Mouse (Mus musculus) heart, adult 2 months (tissue): ENCODE results near the gene Cpt1b. TPM values are rescaled to one million over a fixed set of nuclear protein-coding genes. Genes with fewer than 3 reads are reported as not detected.
"Not testable (repeated sequence)": the region's sequence is repeated elsewhere in the genome, so short reads cannot be mapped to it uniquely, and the experiment has no call there.

ENCODE experiments used
- DNase-seq, 2 experiments: peaks; one replicate each; pipeline ENCODE4 v3.0.0; 2021
- H3K27ac ChIP-seq: fragments of 200-600 bp; 2 replicates; pipeline ENCODE4 v1.8.1; 2022
- H3K27me3 ChIP-seq: fragments of 200-500 bp; 2 replicates; pipeline ENCODE4 v1.6.1; 2012; ENCODE audit warnings: mild to moderate bottlenecking, low read length, inconsistent platforms, mixed read lengths; ENCODE audit not compliant: control insufficient read depth, insufficient read depth
- H3K36me3 ChIP-seq: fragments of 200-500 bp; 2 replicates; pipeline ENCODE4 v1.6.1; 2012; ENCODE audit warnings: low read length, inconsistent platforms; ENCODE audit not compliant: control insufficient read depth, insufficient read depth
- H3K4me1 ChIP-seq: fragments of 200-500 bp; 2 replicates; pipeline ENCODE4 v1.6.1; 2011; ENCODE audit warnings: low read length; ENCODE audit not compliant: control insufficient read depth, insufficient read depth
- H3K4me3 ChIP-seq: fragments of 200-600 bp; 2 replicates; pipeline ENCODE4 v1.8.1; 2022
- H3K79me2 ChIP-seq: fragments of 200-500 bp; replicated peaks from 2 replicates; pipeline ENCODE4 v1.6.1; 2012; ENCODE audit warnings: mild to moderate bottlenecking, inconsistent platforms, low read length, moderate library complexity, mixed read lengths; ENCODE audit not compliant: control insufficient read depth, insufficient read depth
- H3K9ac ChIP-seq: fragments of 200-500 bp; 2 replicates; pipeline ENCODE4 v1.6.1; 2012; ENCODE audit warnings: low read depth, mild to moderate bottlenecking, control low read depth, inconsistent platforms, low read length, mixed read lengths
- CTCF ChIP-seq: fragments of 200-600 bp; IDR thresholded peaks from 2 replicates; pipeline ENCODE4 v1.8.1; 2022; ENCODE audit warnings: antibody characterized with exemption, mild to moderate bottlenecking, moderate library complexity
- EP300 ChIP-seq: fragments of 200-500 bp; IDR thresholded peaks from 2 replicates; pipeline ENCODE4 v1.6.1; 2011; ENCODE audit warnings: low read depth, low read length, control low read depth; ENCODE audit not compliant: insufficient read depth
- POLR2A ChIP-seq: fragments of 200-500 bp; IDR thresholded peaks from 2 replicates; pipeline ENCODE4 v1.6.1; 2011; ENCODE audit warnings: mild to moderate bottlenecking, low read depth, low read length, control low read depth; ENCODE audit not compliant: insufficient read depth
- WGBS: fragments of 180-500 bp; shearing (Covaris S2); methylation state at CpG from one replicate; pipeline ENCODE4 v1.1.7; 2018; 5-methylcytosine and 5-hydroxymethylcytosine counted together
- intact Hi-C: fragments of 180-260 bp; cut with DNase I; formaldehyde crosslinking; loops from one replicate; pipeline ENCODE4 v1.15.1; 2025
- polyA plus RNA-seq: library from polyadenylated mRNA; depleted of rRNA; stranded (reverse); fragments of >200 nt; gene quantifications from 2 replicates; pipeline ENCODE4 v1.2.3, GENCODE M21; 2012
- total RNA-seq, 2 experiments: library from RNA; stranded (reverse); gene quantifications; 2 replicates each; pipeline ENCODE4 v1.2.3; 2021

Cpt1b gene
- total and polyA plus RNA-seq, 3 experiments = 565 to 786 (median 584) TPM

DNA sequence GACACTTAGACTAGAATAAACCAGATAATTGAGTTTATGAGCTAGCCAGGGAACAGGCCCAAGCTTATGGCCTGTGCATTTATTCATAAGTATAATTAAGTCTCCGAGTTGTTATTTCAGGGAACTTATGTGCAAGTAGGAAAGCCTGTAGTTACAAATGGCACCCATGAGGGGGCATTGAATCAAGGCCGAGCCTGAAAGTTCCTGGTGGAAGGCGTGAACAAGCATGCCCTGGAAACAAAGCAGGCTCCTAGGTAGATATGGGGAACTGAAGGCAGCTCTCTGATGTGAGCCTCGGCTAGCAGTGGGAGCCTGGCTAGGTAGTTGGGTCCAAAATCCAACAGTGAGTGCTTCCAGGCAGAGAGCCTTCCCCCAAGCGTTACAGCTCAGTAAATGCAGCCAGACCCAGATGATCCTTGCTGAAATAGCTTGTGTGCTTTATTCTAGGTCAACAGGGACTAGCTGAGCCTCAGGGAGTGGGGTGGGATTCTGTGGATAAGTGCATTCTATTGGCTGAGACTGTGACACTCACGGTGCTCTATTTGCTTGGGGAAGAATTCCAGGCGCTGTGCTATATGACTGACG is 16.9 kb upstream of the Cpt1b start:
- intact Hi-C loops = no loop called here

DNA sequence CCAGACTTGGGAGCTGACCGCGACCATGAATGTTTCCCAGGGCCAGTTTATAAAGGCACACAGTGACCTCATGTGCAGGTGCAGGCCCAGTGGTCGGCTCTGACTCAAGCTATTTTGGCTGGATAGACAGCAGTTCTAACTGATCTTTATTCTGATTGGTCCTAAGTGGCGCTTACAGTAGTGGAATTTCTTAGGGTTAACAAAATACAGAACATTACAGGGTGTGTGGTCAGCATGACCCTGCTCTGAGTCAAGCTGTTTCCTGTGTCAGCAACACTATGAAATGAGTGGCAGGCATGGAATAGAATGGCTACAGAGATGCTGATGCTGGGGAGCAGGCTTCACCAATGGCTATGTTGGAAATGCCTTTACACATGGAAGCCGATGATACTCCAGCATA is 10.2 kb upstream of the Cpt1b start:
- Histone ChIP-seq H3K79me2 (no peaks in the 10 kb centered on the region), H3K27me3 (no peaks in the 10 kb centered on the region), H3K9ac (no peak overlapping the region), H3K4me3 (no peak overlapping the region), H3K27ac (no peak overlapping the region), H3K4me1 (no peaks in the 10 kb centered on the region), H3K36me3 (no peaks in the 10 kb centered on the region)
- TF ChIP-seq EP300 (no peak), CTCF (no peak), POLR2A (no peak)
- no peak for DNase-seq
- 82% methylated on average over 5 of the region's 5 CpGs for WGBS
- intact Hi-C loops = no loop called here

More for the DNA sequence above, 16.9 kb upstream of the Cpt1b start:
- no peaks in the 10 kb centered on the region for H3K36me3 ChIP-seq
- DNase-seq = no peak
- no peak overlapping the region for H3K27ac ChIP-seq
- no peaks in the 10 kb centered on the region for H3K27me3 ChIP-seq
- TF ChIP-seq EP300 = no peak
- TF ChIP-seq CTCF = peak; percentile 35
- no peak overlapping the region for H3K4me3 ChIP-seq
- WGBS = 48% methylated on average over 8 of the region's 8 CpGs
- H3K9ac ChIP-seq = no peak overlapping the region
- no peaks in the 10 kb centered on the region for H3K79me2 ChIP-seq
- no peaks in the 10 kb centered on the region for H3K4me1 ChIP-seq

DNA sequence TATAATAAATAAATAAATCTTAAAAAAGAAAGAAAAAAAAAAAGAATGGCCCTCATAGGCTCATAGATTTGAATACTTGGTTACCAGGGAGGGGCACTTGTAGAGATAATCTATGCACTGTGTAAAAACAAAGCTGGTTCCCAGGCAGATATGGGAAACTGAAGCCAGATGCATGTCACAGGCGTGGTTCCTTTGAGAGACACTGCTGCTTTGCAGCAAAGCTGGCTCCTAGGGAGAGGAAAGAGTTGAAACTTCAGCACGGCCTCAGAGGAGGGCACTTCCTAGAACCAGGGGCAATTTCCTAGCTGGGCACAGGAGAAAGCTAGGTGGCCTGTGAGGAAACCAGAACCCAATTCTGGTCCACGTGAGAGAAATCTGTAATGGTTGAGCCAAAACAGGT is 8.5 kb upstream of the Cpt1b start:
- Histone ChIP-seq H3K36me3 (no peaks in the 10 kb centered on the region), H3K4me3 (no peak overlapping the region), H3K9ac (no peak overlapping the region), H3K4me1 (no peaks in the 10 kb centered on the region), H3K27ac (no peak overlapping the region), H3K79me2 (no peaks in the 10 kb centered on the region), H3K27me3 (no peaks in the 10 kb centered on the region)
- intact Hi-C loops = no loop called here
- TF ChIP-seq POLR2A (no peak), CTCF (no peak), EP300 (no peak)
- 71% methylated on average over 3 of the region's 3 CpGs for WGBS
- no peak for DNase-seq

DNA sequence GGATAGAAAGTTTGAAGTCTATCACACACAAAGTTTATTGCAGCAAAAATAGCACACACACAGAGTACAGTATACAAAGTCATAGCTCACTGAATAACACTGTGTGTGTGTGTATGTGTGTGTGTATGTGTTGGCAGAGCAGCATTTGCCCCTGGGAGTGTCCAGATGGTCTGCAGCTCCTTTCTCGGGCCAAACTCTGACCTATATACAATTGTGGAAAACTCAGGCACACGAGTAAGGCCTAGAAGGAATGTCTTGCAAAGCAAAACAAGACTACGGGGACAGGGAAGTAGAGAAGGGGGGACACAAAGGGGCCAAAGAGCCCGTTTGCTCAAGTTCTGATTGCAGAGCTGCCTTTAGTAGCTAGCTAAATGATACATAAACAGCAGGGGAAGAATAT is 7.3 kb upstream of the Cpt1b start:
- H3K27me3 ChIP-seq = no peaks in the 10 kb centered on the region
- no peak overlapping the region for H3K27ac ChIP-seq
- H3K4me3 ChIP-seq = no peak overlapping the region
- intact Hi-C loops = no loop called here
- no peaks in the 10 kb centered on the region for H3K79me2 ChIP-seq
- no peak overlapping the region for H3K9ac ChIP-seq
- TF ChIP-seq POLR2A (no peak), EP300 (no peak), CTCF (no peak)
- H3K4me1 ChIP-seq = no peaks in the 10 kb centered on the region; the same call in 1 of the 2 replicates
- DNase-seq = no peak
- H3K36me3 ChIP-seq = no peaks in the 10 kb centered on the region
- 66% methylated on average over 4 of the region's 4 CpGs for WGBS

DNA sequence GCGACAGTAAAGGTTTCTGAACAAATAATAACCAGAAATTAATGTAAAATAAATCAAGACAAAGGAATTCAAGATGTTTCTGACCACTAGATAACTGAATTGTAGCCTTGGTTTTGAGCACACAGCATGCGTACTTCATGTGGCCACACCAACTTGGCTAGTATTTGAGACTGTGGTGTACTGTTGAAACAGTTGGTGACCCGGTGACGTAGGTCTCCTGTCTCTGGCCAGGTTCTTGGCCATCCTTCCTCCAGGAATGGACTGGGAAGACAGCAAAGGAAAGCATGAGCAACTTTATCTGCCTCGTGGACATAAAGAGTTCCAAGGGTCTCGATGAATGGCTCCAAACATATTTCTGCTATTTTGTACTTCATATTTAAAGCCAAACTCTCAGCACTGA is 6.1 kb upstream of the Cpt1b start:
- TF ChIP-seq EP300 (no peak), POLR2A (no peak), CTCF (no peak)
- no peak for DNase-seq

DNA sequence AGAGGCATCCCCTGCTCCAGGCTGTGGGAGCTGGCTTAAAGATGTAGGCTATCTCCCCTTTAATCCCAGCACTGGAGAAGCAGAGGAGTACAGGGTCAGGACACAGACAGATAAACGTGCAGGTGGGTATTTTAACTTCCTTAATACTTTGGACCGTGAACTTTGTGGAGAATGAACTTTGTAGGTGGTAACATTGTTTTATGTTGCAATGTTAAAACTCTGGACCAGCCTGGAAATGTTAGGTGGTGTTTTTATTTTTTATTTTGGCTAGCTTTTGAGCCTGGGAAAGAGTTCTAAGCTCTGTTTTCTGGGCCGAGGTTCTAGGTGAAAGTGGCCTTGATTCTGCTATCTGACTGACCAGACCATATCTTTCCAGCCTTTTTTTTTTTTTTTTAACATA is 5.6 kb upstream of the Cpt1b start:
- Histone ChIP-seq H3K4me1 (no peaks in the 10 kb centered on the region; the same call in 1 of the 2 replicates), H3K79me2 (no peaks in the 10 kb centered on the region), H3K4me3 (no peak overlapping the region), H3K9ac (no peak overlapping the region), H3K27ac (no peak overlapping the region), H3K36me3 (peaks cover 6% of the 10 kb centered on the region), H3K27me3 (no peaks in the 10 kb centered on the region)
- TF ChIP-seq CTCF (no peak), EP300 (no peak), POLR2A (no peak)
- WGBS = 69% methylated on average over 3 of the region's 3 CpGs
- intact Hi-C loops = no loop called here
- DNase-seq = no peak

More for the DNA sequence above, 6.1 kb upstream of the Cpt1b start:
- Histone ChIP-seq H3K4me1 (no peaks in the 10 kb centered on the region; the same call in 1 of the 2 replicates), H3K27me3 (no peaks in the 10 kb centered on the region), H3K79me2 (no peaks in the 10 kb centered on the region), H3K36me3 (peaks cover 5% of the 10 kb centered on the region), H3K27ac (no peak overlapping the region), H3K4me3 (no peak overlapping the region), H3K9ac (no peak overlapping the region)
- 88% methylated on average over 6 of the region's 6 CpGs for WGBS
- intact Hi-C loops = no loop called here

DNA sequence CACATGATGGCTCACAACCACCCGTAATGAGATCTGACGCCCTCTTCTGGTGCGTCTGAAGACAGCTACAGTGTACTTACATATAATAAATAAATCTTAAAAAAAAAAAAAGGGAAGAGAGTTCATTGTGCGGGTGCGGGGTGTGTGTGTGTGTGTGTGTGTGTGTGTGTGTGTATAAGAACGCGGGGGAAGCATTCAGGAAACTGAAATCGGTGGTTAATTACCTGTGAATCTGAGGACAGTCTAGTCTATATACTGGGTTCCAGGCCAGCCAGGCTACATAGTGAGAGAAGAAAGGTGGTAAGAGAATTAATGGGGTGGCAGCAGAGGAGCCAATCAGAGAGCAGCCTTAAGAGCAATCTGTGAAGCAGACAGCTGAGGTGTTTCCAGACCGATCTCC is 5.1 kb upstream of the Cpt1b start:
- H3K27ac ChIP-seq, DNase-seq, H3K4me1 ChIP-seq, H3K36me3 ChIP-seq, H3K27me3 ChIP-seq, intact Hi-C loops, H3K4me3 ChIP-seq, H3K9ac ChIP-seq, H3K79me2 ChIP-seq: not testable (repeated sequence)
- 69% methylated on average over 9 of the region's 9 CpGs for WGBS
